Mouse (Mus musculus): Measurements from ENCODE around the gene Slc7a7.
A peak's percentile ranks its signal among the peaks of the same experiment; 100 is the strongest.
"Not testable (repeated sequence)": the region's sequence is repeated elsewhere in the genome, so short reads cannot be mapped to it uniquely, and the experiment has no call there.

Gene Slc7a7

GRCm38 (mm10) chr14:54377166-54377565 lies 40.4 kb downstream of the Slc7a7 start:
- no peak for DNase-seq (ENCODE audit: low spot score)

GRCm38 (mm10) chr14:54375916-54376315 lies 41.7 kb downstream of the Slc7a7 start:
- no peak for DNase-seq (ENCODE audit: low spot score)

- no peak for DNase-seq (ENCODE audit: low spot score)
Measured at GRCm38 (mm10) chr14:54372923-54373322, 44.7 kb downstream of the Slc7a7 start.

DNA sequence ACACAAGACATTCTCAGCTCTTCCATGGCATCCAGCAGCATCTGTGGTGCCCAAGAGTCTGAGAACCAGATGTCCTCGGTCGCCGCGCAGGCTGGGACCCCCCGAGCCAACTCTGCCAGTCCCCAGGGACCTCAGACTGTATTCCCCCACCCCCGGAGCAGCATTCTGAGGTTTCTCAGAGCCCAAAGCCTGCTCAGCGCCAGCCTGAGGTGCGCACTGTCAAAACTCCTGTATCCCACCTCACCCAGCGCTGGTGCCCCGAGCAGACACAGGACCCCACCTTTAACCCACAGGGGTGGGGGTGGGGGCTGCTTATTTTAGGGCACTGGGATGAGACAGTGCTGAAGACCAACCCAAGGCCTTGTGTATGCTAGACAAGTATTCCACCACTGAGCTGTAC lies 46.1 kb downstream of the Slc7a7 start:
- no peak for DNase-seq (ENCODE audit: low spot score)

GRCm38 (mm10) chr14:54370595-54370994 lies 47.0 kb downstream of the Slc7a7 start:
- DNase-seq (ENCODE audit: low spot score) = no peak

GRCm38 (mm10) chr14:54369372-54369771 lies 48.2 kb downstream of the Slc7a7 start:
- DNase-seq (ENCODE audit: low spot score) = no peak

DNA sequence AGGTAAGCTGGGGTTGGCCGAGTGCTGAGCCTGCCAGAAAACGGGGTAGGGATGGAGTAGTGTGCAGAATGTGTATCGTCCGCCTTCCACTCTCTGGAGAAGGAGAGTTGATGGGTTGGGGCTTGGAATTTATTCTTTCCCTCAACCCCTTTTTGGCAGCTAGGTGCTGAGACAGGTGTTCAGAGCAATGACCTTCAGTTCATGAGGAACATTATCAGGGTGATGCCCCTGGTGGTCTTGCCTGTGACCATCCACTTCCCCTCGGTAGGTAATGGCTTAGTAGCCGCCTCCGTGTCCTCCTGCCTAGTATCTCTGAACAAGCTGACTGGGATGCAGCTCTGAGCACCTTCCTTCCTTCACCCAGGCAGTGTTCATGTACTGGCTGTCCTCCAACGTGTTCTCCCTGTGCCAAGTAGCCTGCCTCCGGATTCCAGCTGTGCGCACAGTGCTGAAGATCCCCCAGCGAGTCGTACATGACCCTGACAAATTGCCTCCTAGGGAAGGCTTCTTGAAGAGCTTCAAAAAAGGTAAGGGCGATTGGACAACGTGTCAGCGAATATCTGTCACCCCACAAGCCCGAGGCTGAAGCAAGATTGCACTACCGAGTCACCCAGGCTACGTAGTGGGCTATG lies 50.0 kb downstream of the Slc7a7 start:
- DNase-seq (ENCODE audit: low spot score) = no peak

DNA sequence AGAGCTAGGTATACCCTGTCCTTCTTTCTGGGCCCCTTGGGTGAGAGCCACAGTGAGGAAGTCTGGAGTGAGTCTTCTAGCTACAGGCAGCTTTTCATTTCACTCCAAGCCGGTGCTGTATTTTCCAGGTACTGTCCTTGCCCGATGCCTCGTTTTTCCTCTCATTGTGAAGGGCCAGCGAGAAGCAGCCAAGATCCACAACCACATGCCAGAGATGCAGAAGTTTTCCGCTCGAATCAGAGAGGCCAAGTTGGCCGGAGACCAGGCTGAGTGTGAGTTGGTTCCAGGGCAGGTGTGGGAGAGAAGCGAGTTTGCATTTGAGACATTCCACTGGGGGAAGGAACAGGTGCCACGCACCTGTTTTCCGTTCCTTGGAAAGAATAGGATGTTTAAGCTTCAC lies 51.0 kb downstream of the Slc7a7 start:
- no peak for DNase-seq (ENCODE audit: low spot score)

DNA sequence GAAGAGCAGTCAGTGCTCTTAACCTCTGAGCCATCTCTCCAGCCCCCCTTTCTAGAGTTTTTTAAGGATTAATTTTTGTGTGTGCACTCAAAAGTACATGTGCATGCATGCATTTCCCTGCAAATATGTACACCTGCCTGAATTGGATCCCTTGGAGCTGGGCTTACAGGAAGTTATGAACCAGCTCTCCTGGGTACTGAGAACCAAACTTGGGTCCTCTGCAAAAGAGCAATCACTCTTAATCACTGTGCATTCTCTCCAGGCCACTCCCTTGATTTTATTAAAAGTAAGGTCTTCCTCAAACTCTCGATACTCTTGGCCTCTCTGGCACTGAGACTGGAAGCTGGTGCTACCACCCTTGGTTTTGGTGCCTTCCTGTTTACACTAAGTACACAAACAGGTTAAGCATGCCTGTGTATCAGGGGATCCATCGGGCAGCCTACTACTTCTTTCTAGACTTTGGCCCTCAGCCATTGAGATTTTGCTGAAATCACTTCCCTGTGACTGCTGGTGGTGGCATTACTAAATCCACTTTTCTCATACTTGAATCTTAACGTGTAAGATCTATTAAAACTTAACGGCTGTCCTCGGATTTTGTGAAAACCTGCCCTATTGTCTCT lies 52.4 kb downstream of the Slc7a7 start:
- no peak for DNase-seq (ENCODE audit: low spot score)

GRCm38 (mm10) chr14:54363156-54363555 lies 54.4 kb downstream of the Slc7a7 start:
- no peak for DNase-seq (ENCODE audit: low spot score)

DNA sequence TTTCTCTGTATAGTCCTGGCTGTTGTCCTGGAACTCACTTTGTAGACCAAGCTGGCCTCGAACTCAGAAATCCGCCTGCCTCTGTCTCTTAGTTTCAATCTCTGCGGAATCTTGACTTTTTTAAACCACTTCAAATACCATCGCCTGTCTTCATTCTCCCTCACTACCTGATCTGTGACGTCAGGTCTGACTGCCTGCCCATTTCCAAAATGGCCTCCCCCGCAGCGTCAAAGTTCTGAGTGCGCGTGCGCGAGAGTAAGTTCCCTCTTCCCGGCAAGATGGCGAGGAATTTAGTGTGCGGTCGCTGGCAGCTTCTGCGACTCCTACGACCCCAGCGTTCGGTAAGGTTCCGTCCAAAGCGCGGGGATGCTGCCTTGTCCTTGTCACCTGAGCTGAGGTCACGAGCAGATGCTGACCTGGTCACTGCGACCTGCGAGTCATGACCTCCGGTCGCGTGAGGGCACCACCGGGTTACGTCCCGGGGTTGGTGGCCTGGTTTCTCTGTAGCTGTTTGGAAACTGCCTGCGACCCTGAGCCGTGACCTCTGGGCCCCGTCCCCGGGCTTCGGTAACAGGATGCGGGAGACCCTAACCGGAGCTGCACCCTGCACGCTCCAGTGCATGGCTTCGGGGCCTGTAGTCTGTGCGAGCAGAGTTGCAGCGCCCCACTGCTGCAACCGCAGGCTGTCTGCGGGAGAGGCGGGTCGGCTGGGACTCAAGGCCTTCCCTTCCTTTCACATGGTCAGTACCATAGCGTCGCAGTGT lies 56.8 kb downstream of the Slc7a7 start, which contains the start of gene Oxa1l:
TSS of gene Oxa1l (plus strand) at position 258 of the 764 bp plus-strand sequence.
- peak; percentile 89 for DNase-seq (ENCODE audit: low spot score)

DNA sequence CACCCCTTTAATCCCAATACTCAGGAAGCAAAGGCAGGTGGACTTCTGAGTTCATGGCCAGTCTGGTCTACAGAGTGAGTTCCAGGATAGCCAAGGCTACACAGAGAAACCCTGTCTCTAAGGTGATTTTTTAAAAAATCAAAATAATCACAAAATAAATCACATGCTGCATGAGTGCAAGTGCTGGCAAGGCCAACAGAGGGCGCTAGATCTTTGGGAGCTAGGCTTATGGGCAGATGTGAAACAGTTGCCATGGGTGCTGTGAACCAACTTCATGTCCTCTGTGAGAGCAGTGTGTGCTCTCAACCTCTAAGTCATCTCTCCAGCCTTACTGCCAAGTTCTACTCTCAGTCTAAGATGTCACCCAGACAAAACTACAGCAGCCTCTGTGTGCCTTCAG lies 63.2 kb downstream of the Slc7a7 start:
- no peak for DNase-seq (ENCODE audit: low spot score)

GRCm38 (mm10) chr14:54352314-54352713 lies 65.3 kb downstream of the Slc7a7 start:
- DNase-seq (ENCODE audit: low spot score) = no peak

DNA sequence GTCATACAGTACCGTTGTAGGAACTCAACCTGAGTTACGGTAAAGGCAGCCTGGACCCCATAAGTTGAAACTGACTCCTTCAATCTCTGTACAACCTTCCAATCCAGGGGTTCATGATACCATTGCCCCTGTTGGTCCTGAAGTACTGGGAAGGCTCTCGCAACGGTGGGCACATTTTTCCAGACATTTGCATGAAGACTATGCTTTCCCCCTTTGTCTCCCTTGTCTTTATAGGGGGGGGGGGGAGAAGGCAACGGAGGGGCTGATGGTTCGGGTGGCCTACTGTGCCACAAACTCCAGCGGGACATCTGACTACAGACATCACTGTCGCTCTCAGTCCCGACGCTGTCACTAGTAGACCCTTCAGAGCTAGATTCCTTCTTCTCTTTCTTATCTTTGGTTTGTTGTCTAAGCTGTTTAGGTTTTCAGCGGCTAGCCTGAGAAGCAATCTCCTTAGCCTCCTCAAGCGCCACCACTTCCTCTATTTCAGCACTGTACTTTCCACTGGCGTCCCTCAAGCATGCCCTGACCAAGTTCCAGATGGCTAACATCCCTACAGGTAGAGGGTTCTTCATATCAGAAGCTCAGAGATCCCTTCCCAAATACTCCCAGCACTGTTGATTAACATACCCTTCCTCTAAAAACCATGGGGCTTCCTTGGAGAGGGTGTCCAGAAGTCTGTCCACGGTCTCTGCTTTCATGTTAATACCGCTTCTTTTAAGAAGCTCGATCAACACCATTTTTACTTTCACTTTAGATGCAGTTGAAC lies 66.6 kb downstream of the Slc7a7 start:
- not testable (repeated sequence) for DNase-seq (ENCODE audit: low spot score)

DNA sequence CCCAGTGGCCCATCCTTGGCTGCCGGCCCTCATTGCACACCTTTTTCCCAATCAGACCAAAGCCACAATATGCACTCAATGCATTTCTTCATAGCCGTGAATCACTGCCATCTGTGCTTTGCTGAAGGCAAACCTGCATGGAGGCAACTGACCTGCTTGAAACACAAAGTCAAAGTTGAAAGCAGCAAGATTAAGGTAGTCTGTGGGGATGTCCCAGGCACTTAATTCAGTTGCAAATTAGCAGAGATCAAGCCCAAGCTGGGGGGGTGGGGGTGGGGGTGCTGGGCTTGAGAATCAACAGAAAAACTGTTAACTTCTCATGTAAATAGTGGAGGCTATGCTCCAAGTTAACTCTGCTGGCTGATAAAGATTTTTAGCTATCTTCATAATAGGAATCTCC lies 75.8 kb downstream of the Slc7a7 start:
- not testable (repeated sequence) for DNase-seq (ENCODE audit: low spot score)

DNA sequence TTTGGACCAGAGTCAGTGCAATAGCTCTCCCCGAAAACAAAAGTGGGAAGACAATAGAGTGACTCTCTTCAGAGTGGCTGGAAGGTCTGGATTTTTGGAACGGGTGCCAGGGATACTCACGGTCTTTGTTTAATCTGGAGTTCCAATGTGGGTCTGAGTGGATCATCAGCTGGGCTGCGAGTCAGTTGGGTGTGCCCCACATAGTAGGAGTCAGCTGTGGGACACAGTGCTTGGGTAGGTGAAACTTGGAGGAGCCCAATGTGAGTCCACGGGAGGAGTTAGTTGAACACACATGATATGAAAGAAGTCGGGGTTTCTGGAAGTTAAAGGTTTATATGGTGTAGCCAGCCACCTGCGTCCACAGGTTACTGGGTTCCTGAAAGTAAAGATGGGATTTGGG lies 76.7 kb downstream of the Slc7a7 start:
- DNase-seq (ENCODE audit: low spot score) = no peak

- peak; percentile 90 for DNase-seq (ENCODE audit: low spot score)
Measured at GRCm38 (mm10) chr14:54333452-54334189, 84.0 kb downstream of the Slc7a7 start.

- no peak for DNase-seq (ENCODE audit: low spot score)
Measured at GRCm38 (mm10) chr14:54332176-54333074, 85.2 kb downstream of the Slc7a7 start.

DNA sequence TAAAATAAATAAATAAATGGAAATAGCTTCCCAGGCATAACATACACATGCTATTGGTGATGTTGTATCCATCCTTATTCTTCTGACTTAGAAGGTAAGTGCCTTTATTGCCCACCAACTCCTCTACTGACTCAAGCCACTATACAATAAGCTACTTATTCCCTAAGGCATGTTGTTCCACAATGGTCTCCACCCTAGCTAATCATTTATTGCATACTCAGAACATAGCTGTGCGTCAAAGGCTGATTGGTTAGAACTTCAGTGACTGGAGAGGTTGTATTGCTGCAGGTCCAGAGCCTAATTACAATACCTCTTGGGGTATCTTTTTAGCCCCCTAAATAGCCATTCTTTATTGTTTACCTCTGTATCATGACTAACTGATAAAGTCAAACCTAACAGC lies 86.4 kb downstream of the Slc7a7 start:
- no peak for DNase-seq (ENCODE audit: low spot score)

DNA sequence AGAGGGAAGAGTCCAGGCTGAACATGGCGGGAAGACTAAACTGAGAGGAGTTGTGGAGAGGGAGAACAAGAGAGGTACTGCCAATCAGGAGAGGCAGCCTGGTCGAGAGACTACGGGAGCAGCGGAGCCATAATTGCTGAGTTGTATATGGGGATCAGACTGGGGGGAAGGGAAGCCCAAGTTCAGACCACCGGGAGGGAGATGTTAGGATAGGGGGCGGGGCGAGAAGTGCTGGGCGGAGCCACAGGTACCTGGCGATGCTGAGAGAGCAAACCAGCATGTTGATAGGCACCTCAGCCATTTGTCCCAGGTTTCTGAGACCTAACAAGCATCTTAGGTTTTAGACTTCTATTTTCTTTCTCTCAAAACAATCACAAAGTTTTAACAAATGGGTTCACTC lies 88.4 kb downstream of the Slc7a7 start:
- no peak for DNase-seq (ENCODE audit: low spot score)

DNA sequence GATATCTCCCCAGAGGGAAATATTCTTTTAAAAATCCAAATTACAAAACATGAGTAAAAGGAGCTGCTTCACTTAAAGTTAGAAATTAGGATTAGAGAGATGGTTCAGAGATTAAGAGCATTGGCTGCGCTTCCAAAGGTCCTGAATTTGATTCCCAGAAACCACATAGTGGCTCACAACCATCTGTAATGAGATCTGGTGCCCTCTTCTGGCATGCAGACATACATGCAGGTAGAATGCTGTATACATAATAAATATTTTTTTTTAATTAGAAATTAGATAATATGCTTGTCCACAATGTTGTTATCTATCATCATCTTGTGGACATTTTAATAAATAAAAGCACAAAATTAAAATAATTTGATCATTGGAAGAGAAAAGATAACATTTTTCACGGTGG lies 89.0 kb downstream of the Slc7a7 start:
- DNase-seq (ENCODE audit: low spot score) = no peak
